Mouse (Mus musculus): Measurements from ENCODE around the gene Prune2. TPM values are rescaled to one million over a fixed set of nuclear protein-coding genes. Genes with fewer than 3 reads are reported as not detected.

The Prune2 gene
- polyA plus RNA-seq, 1 experiment: 10.9 TPM

DNA sequence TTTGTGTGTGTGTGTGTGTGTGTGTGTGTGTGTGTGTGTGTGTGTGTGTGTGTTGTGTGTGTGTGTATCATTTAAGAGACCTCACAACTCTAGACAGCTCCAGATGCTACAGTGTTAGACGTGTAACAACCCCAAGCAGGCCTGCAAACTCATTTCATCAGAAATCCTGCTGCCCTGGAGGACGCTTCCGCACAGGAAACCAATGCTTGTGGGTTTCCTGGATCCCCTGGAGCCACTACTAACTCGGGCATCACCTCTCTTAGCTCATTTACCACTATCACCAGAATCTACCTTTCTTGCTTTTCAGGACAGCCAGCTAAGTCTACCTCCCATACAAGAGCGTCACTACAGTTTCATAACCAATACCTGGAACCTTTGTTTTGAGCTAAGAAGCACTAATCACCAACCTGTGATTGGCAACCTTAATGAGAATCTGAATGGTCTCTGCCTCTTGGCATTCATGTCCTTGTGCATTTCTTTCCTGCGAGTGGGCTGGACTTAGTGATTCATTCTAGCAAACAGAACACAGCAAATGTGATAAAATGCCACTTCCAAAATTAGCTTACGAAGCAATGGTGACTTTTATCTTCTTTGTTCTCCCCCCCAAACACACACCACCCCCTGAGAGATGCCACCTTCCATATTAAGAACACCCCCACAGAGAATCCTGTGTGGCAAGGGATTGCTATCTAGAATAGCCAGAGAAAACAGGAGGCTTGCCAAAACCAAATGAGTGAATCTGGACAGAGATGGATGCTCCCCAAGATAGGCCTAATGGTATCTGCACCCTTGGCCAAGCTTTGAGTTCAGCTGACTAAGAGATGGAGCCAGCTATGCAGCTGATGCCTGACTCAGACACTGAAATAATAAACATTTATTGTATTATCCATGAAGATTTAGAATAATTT, 284.5 kb downstream of the Prune2 start:
- no peak overlapping the region for H3K9ac ChIP-seq (ENCODE audit: low read depth, poor library complexity, severe bottlenecking)
- H3K27me3 ChIP-seq (ENCODE audit: control insufficient read depth, insufficient read depth, low read length, poor library complexity, severe bottlenecking): no peaks in the 10 kb centered on the region
- H3K27ac ChIP-seq (ENCODE audit: insufficient read depth, low read length): no peak overlapping the region
- H3K36me3 ChIP-seq (ENCODE audit: control insufficient read depth, insufficient read depth, low read length, poor library complexity, severe bottlenecking): no peaks in the 10 kb centered on the region
- no peak overlapping the region for H3K4me3 ChIP-seq (ENCODE audit: low read depth, low read length)
- H3K4me1 ChIP-seq (ENCODE audit: control insufficient read depth, insufficient read depth, low read length): no peaks in the 10 kb centered on the region
- H3K9me3 ChIP-seq (replicated peaks; ENCODE audit: control insufficient read depth, insufficient read depth, low read length, poor library complexity, severe bottlenecking): no peaks in the 10 kb centered on the region
- TF ChIP-seq CTCF (IDR thresholded peaks at IDR 0.05; ENCODE audit: low read depth, low read length) (no peak), EP300 (IDR thresholded peaks at IDR 0.05; ENCODE audit: insufficient read depth, low read depth, low read length) (no peak), POLR2A (IDR thresholded peaks at IDR 0.05; ENCODE audit: insufficient read depth, low read length) (no peak)

GRCm38 (mm10) chr19:17241206-17241605, 285.3 kb downstream of the Prune2 start:
- Histone ChIP-seq H3K27me3 (ENCODE audit: control insufficient read depth, insufficient read depth, low read length, poor library complexity, severe bottlenecking) (no peaks in the 10 kb centered on the region), H3K9me3 (replicated peaks; ENCODE audit: control insufficient read depth, insufficient read depth, low read length, poor library complexity, severe bottlenecking) (no peaks in the 10 kb centered on the region), H3K36me3 (ENCODE audit: control insufficient read depth, insufficient read depth, low read length, poor library complexity, severe bottlenecking) (no peaks in the 10 kb centered on the region), H3K4me1 (ENCODE audit: control insufficient read depth, insufficient read depth, low read length) (no peaks in the 10 kb centered on the region), H3K9ac (ENCODE audit: low read depth, poor library complexity, severe bottlenecking) (no peak overlapping the region), H3K27ac (ENCODE audit: insufficient read depth, low read length) (no peak overlapping the region), H3K4me3 (ENCODE audit: low read depth, low read length) (no peak overlapping the region)
- no peak for TF ChIP-seq EP300 (IDR thresholded peaks at IDR 0.05; ENCODE audit: insufficient read depth, low read depth, low read length)
- no peak for TF ChIP-seq POLR2A (IDR thresholded peaks at IDR 0.05; ENCODE audit: insufficient read depth, low read length)

GRCm38 (mm10) chr19:17242962-17243361, 287.0 kb downstream of the Prune2 start:
- H3K9ac ChIP-seq (ENCODE audit: low read depth, poor library complexity, severe bottlenecking): no peak overlapping the region
- H3K36me3 ChIP-seq (ENCODE audit: control insufficient read depth, insufficient read depth, low read length, poor library complexity, severe bottlenecking): no peaks in the 10 kb centered on the region
- no peaks in the 10 kb centered on the region for H3K4me1 ChIP-seq (ENCODE audit: control insufficient read depth, insufficient read depth, low read length)
- no peak overlapping the region for H3K27ac ChIP-seq (ENCODE audit: insufficient read depth, low read length)
- no peak overlapping the region for H3K4me3 ChIP-seq (ENCODE audit: low read depth, low read length)
- no peak for TF ChIP-seq CTCF (IDR thresholded peaks at IDR 0.05; ENCODE audit: low read depth, low read length)
- TF ChIP-seq EP300 (IDR thresholded peaks at IDR 0.05; ENCODE audit: insufficient read depth, low read depth, low read length): no peak
- TF ChIP-seq POLR2A (IDR thresholded peaks at IDR 0.05; ENCODE audit: insufficient read depth, low read length): no peak
- H3K9me3 ChIP-seq (replicated peaks; ENCODE audit: control insufficient read depth, insufficient read depth, low read length, poor library complexity, severe bottlenecking): no peaks in the 10 kb centered on the region
- no peaks in the 10 kb centered on the region for H3K27me3 ChIP-seq (ENCODE audit: control insufficient read depth, insufficient read depth, low read length, poor library complexity, severe bottlenecking)

- no peak for TF ChIP-seq CTCF (IDR thresholded peaks at IDR 0.05; ENCODE audit: low read depth, low read length)
- TF ChIP-seq EP300 (IDR thresholded peaks at IDR 0.05; ENCODE audit: insufficient read depth, low read depth, low read length): no peak
- TF ChIP-seq POLR2A (IDR thresholded peaks at IDR 0.05; ENCODE audit: insufficient read depth, low read length): no peak
- H3K4me3 ChIP-seq (ENCODE audit: low read depth, low read length): no peak overlapping the region
- no peaks in the 10 kb centered on the region for H3K27me3 ChIP-seq (ENCODE audit: control insufficient read depth, insufficient read depth, low read length, poor library complexity, severe bottlenecking)
- H3K4me1 ChIP-seq (ENCODE audit: control insufficient read depth, insufficient read depth, low read length): no peaks in the 10 kb centered on the region
- H3K36me3 ChIP-seq (ENCODE audit: control insufficient read depth, insufficient read depth, low read length, poor library complexity, severe bottlenecking): no peaks in the 10 kb centered on the region
- H3K9ac ChIP-seq (ENCODE audit: low read depth, poor library complexity, severe bottlenecking): no peak overlapping the region
- H3K27ac ChIP-seq (ENCODE audit: insufficient read depth, low read length): no peak overlapping the region
- no peaks in the 10 kb centered on the region for H3K9me3 ChIP-seq (replicated peaks; ENCODE audit: control insufficient read depth, insufficient read depth, low read length, poor library complexity, severe bottlenecking)
Measured at GRCm38 (mm10) chr19:17244544-17244943, 288.6 kb downstream of the Prune2 start.

GRCm38 (mm10) chr19:17247352-17247925, 291.5 kb downstream of the Prune2 start:
- H3K27me3 ChIP-seq (ENCODE audit: control insufficient read depth, insufficient read depth, low read length, poor library complexity, severe bottlenecking): no peaks in the 10 kb centered on the region
- H3K27ac ChIP-seq (ENCODE audit: insufficient read depth, low read length): no peak overlapping the region
- TF ChIP-seq CTCF (IDR thresholded peaks at IDR 0.05; ENCODE audit: low read depth, low read length) (no peak), POLR2A (IDR thresholded peaks at IDR 0.05; ENCODE audit: insufficient read depth, low read length) (no peak), EP300 (IDR thresholded peaks at IDR 0.05; ENCODE audit: insufficient read depth, low read depth, low read length) (no peak)
- H3K36me3 ChIP-seq (ENCODE audit: control insufficient read depth, insufficient read depth, low read length, poor library complexity, severe bottlenecking): no peaks in the 10 kb centered on the region
- no peaks in the 10 kb centered on the region for H3K4me1 ChIP-seq (ENCODE audit: control insufficient read depth, insufficient read depth, low read length)
- H3K9ac ChIP-seq (ENCODE audit: low read depth, poor library complexity, severe bottlenecking): no peak overlapping the region
- H3K4me3 ChIP-seq (ENCODE audit: low read depth, low read length): no peak overlapping the region
- no peaks in the 10 kb centered on the region for H3K9me3 ChIP-seq (replicated peaks; ENCODE audit: control insufficient read depth, insufficient read depth, low read length, poor library complexity, severe bottlenecking)

DNA sequence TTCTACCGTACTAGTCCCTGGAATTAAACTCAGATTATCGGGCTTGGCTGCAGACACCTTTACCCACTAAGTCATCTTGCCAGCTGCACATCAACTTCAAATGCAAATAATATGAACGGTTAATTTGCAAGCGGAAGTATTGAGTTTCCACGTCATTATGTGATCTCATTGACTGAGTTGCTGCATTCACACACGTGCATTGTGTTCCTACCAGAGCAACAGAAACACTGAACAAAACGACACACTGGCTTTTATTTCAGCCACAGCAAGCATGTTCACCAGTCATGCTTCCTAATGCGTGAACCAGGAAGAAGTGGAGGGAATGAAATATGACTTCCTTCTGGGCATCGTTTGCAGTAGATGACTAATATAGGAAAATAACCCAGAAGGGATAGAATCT, 293.8 kb downstream of the Prune2 start:
- no peaks in the 10 kb centered on the region for H3K4me1 ChIP-seq (ENCODE audit: control insufficient read depth, insufficient read depth, low read length)
- no peaks in the 10 kb centered on the region for H3K36me3 ChIP-seq (ENCODE audit: control insufficient read depth, insufficient read depth, low read length, poor library complexity, severe bottlenecking)
- H3K27me3 ChIP-seq (ENCODE audit: control insufficient read depth, insufficient read depth, low read length, poor library complexity, severe bottlenecking): no peaks in the 10 kb centered on the region
- TF ChIP-seq POLR2A (IDR thresholded peaks at IDR 0.05; ENCODE audit: insufficient read depth, low read length) (no peak), CTCF (IDR thresholded peaks at IDR 0.05; ENCODE audit: low read depth, low read length) (no peak), EP300 (IDR thresholded peaks at IDR 0.05; ENCODE audit: insufficient read depth, low read depth, low read length) (no peak)
- H3K9me3 ChIP-seq (replicated peaks; ENCODE audit: control insufficient read depth, insufficient read depth, low read length, poor library complexity, severe bottlenecking): no peaks in the 10 kb centered on the region
- H3K9ac ChIP-seq (ENCODE audit: low read depth, poor library complexity, severe bottlenecking): no peak overlapping the region
- no peak overlapping the region for H3K27ac ChIP-seq (ENCODE audit: insufficient read depth, low read length)
- no peak overlapping the region for H3K4me3 ChIP-seq (ENCODE audit: low read depth, low read length)
